Mouse (Mus musculus) midbrain, embryonic 13.5 days (tissue): Measurements from ENCODE around the gene Grik4. TPM values are rescaled to one million over a fixed set of nuclear protein-coding genes. Genes with fewer than 3 reads are reported as not detected.

Experiments used
- ATAC-seq: fragments of 200-750 bp; cut with Nextera tagmentation; 2 replicates; pipeline ENCODE4 v1.8.0; 2017; ENCODE audit warnings: mild to moderate bottlenecking, moderate TSS enrichment, moderate library complexity
- H3K27ac ChIP-seq: fragments of 300-500 bp; sonication (generic); 2 replicates; pipeline ENCODE4 v1.5.1; 2015; ENCODE audit warnings: inconsistent platforms, mild to moderate bottlenecking, moderate library complexity
- H3K27me3 ChIP-seq: fragments of 300-500 bp; sonication (generic); 2 replicates; pipeline ENCODE4 v1.6.1; 2015; ENCODE audit warnings: mild to moderate bottlenecking, inconsistent platforms
- H3K36me3 ChIP-seq: fragments of 300-500 bp; sonication (generic); 2 replicates; pipeline ENCODE4 v1.6.1; 2015; ENCODE audit warnings: mild to moderate bottlenecking, inconsistent platforms
- H3K4me1 ChIP-seq: fragments of 300-500 bp; sonication (generic); replicated peaks from 2 replicates; pipeline ENCODE4 v1.6.1; 2015; ENCODE audit warnings: inconsistent platforms
- H3K4me2 ChIP-seq: fragments of 300-500 bp; sonication (generic); replicated peaks from 2 replicates; pipeline ENCODE4 v1.6.1; 2015; ENCODE audit warnings: moderate library complexity, mild to moderate bottlenecking, inconsistent platforms
- H3K4me3 ChIP-seq: fragments of 300-500 bp; sonication (generic); replicated peaks from 2 replicates; pipeline ENCODE4 v1.5.1; 2015; ENCODE audit warnings: mild to moderate bottlenecking, inconsistent platforms
- H3K9ac ChIP-seq: fragments of 300-500 bp; sonication (generic); replicated peaks from 2 replicates; pipeline ENCODE4 v1.6.1; 2015; ENCODE audit warnings: mild to moderate bottlenecking, inconsistent platforms
- H3K9me3 ChIP-seq: fragments of 300-500 bp; sonication (generic); 2 replicates; pipeline ENCODE4 v1.6.1; 2016; ENCODE audit warnings: mild to moderate bottlenecking, inconsistent platforms
- WGBS: fragments of 180-500 bp; shearing (Covaris S2); methylation state at CpG from one replicate; pipeline ENCODE4 v1.1.7; 2015; 5-methylcytosine and 5-hydroxymethylcytosine counted together
- polyA plus RNA-seq: library from polyadenylated mRNA; unstranded; fragments of >200 nt; fragmentation: Nextera tagmentation; extraction: Ambion mirVana; gene quantifications from 2 replicates; pipeline ENCODE4 v1.2.1, GENCODE M21; 2015

The Grik4 gene
- polyA plus RNA-seq, 1 experiment from 2014 or later = 6.8 TPM

DNA sequence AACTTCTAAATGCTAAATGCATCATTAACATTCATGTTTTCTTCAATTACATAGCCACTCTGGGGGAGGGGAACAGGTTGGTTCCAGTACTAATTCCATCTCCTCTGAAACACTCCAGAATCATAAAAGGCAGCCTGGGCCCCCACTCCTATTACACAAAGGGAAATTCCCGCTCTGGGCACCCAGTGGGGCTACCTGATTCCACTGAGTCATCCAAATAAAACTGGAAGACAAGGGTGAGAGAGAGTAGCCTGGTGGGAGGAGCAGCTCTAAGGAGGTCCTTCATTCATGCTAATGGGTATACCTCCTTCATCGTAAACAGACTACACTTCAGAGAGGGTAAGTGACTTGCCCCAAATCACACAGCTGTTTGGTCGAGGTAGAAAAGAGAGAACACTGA, 85.7 kb downstream of the Grik4 start:
- WGBS = 55% methylated on average over 3 of the region's 3 CpGs
- Histone ChIP-seq H3K27ac (no peak overlapping the region), H3K4me3 (no peak overlapping the region), H3K27me3 (peaks cover 3% of the 10 kb centered on the region; the same call in 1 of the 2 replicates), H3K4me1 (peaks cover 6% of the 10 kb centered on the region), H3K9me3 (no peaks in the 10 kb centered on the region), H3K4me2 (no peak overlapping the region), H3K36me3 (no peaks in the 10 kb centered on the region), H3K9ac (no peak overlapping the region)
- no peak for ATAC-seq

DNA sequence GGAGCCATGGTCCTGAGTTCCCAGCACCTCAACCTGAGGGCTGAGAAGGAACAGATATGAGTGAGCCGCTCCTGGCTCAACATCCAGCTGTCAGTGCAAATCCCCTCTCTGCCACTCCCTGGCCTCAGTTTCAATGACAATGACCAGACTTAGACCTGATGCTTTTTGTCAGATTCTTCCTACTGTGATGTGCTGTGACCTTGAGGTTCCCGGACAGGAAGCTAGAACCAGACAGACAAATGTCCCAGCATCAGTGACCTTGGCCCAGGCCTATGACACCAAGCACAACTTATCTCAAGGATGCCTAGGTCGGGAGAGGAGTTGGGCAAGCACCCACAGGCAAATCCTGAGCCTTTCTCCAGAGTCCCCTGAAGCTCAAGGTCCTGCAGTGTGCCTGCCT, 86.5 kb downstream of the Grik4 start:
- Histone ChIP-seq H3K9me3 (no peaks in the 10 kb centered on the region), H3K4me1 (no peaks in the 10 kb centered on the region), H3K4me3 (no peak overlapping the region), H3K4me2 (no peak overlapping the region), H3K27ac (no peak overlapping the region), H3K36me3 (no peaks in the 10 kb centered on the region), H3K27me3 (peaks cover 3% of the 10 kb centered on the region; the same call in 1 of the 2 replicates), H3K9ac (no peak overlapping the region)
- 86% methylated on average over 3 of the region's 3 CpGs for WGBS
- no peak for ATAC-seq

DNA sequence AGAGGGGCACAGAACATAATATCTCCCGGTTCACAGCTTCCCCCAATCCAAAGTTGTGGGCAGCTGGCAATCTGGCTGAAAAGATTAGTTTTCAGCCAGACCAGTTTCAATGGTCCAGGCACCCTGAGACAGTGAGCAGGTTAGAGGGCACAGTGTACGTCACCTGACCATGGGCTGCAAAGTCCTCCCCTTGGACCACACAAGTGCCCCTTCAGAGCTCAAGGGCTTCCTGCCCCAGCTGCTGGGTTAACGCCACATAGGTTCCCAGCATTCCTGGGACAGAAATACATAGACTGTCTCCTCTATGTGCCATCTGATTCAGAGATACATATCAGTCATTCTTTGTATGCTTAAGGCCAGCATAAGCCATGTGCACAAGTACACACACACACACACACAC, 91.2 kb downstream of the Grik4 start:
- Histone ChIP-seq H3K4me2 (no peak overlapping the region), H3K27me3 (no peaks in the 10 kb centered on the region), H3K9ac (no peak overlapping the region), H3K4me3 (no peak overlapping the region), H3K27ac (no peak overlapping the region), H3K9me3 (no peaks in the 10 kb centered on the region), H3K4me1 (peaks cover 6% of the 10 kb centered on the region; the same call in 1 of the 2 replicates), H3K36me3 (no peaks in the 10 kb centered on the region)
- no peak for ATAC-seq
- 94% methylated on average over 3 of the region's 3 CpGs for WGBS

GRCm38 (mm10) chr9:42850063-42850462, 94.2 kb downstream of the Grik4 start:
- Histone ChIP-seq H3K4me3 (no peak overlapping the region), H3K36me3 (no peaks in the 10 kb centered on the region), H3K4me2 (no peak overlapping the region), H3K27ac (no peak overlapping the region), H3K4me1 (peaks cover 15% of the 10 kb centered on the region), H3K9ac (no peak overlapping the region), H3K27me3 (no peaks in the 10 kb centered on the region), H3K9me3 (no peaks in the 10 kb centered on the region)
- WGBS = 90% methylated on average over 6 of the region's 6 CpGs
- ATAC-seq = no peak

DNA sequence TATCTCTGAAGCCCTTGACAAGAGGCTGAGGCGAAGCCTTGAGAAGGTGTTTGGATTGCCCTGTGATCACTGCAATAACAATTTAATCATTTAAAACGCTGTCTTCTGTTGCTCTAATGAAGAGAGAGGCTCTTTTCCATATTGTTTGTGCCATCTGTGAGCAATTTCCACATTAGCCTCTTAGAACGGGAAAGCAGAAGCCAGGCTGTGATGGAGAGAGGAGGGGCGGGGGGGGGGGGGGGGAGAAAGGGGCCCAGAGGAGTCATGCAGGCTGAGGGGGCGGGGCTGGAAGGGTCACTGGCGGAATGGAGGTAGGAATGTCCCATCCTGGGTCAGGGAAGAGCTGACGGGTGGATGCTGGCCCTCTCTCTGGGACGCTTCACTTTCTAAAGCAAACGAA, 96.2 kb downstream of the Grik4 start:
- Histone ChIP-seq H3K9me3 (no peaks in the 10 kb centered on the region), H3K4me3 (no peak overlapping the region), H3K4me1 (peaks cover 21% of the 10 kb centered on the region), H3K27me3 (no peaks in the 10 kb centered on the region), H3K4me2 (no peak overlapping the region), H3K27ac (no peak overlapping the region), H3K36me3 (no peaks in the 10 kb centered on the region), H3K9ac (no peak overlapping the region)
- no peak for ATAC-seq
- WGBS = 23% methylated on average over 8 of the region's 9 CpGs

- 81% methylated on average over 10 of the region's 10 CpGs for WGBS
- no peak overlapping the region for H3K9ac ChIP-seq
- H3K27me3 ChIP-seq = no peaks in the 10 kb centered on the region
- no peak overlapping the region for H3K4me2 ChIP-seq
- no peaks in the 10 kb centered on the region for H3K36me3 ChIP-seq
- H3K9me3 ChIP-seq = no peaks in the 10 kb centered on the region
- no peak for ATAC-seq
- peaks cover 21% of the 10 kb centered on the region for H3K4me1 ChIP-seq
- no peak overlapping the region for H3K4me3 ChIP-seq
- H3K27ac ChIP-seq = no peak overlapping the region
Measured at GRCm38 (mm10) chr9:42846676-42847425, 97.4 kb downstream of the Grik4 start.

DNA sequence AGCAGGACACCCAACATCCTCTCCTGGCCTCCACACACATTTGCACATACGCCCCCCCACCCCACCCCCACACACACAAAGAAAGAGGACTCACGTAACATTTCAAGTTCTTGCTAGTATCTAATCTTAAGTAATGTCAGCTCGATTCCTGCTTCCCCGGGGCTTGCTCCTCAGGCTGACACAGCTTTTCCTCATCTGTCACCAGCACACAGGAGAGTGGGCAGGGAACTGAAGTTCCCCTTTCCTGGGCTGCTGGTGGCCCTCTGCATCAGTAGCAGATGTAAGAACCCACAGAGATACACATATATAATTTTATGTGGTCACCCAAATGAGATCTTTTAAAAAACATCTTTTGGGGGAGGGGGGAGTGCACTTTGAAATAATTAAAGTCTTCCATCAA, 98.2 kb downstream of the Grik4 start:
- Histone ChIP-seq H3K36me3 (no peaks in the 10 kb centered on the region), H3K9ac (no peak overlapping the region), H3K9me3 (no peaks in the 10 kb centered on the region), H3K27me3 (no peaks in the 10 kb centered on the region), H3K4me1 (peaks cover 21% of the 10 kb centered on the region), H3K4me2 (no peak overlapping the region), H3K4me3 (no peak overlapping the region), H3K27ac (no peak overlapping the region)
- ATAC-seq = no peak
- 76% methylated on average over 4 of the region's 4 CpGs for WGBS

DNA sequence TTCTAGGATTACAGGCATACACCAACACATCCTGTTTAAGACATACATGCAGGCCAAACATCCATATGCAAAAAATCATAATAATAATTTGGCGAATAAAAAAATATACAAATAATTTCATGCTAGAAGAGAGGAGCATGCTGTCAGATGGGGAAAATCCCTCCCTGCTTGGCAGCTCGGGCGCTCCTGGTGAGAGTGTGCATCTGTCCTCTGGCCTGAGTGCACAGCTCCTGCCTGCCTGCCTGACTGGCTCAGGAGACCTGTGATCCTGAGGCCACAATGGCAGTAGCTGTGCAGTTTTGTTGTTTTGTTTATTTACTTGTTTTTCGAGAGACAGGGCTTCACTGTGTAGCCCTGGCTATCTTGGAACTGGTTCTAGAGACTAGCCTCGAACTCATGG, 100.0 kb downstream of the Grik4 start:
- Histone ChIP-seq H3K4me3 (no peak overlapping the region), H3K9ac (no peak overlapping the region), H3K36me3 (no peaks in the 10 kb centered on the region), H3K9me3 (no peaks in the 10 kb centered on the region), H3K4me2 (no peak overlapping the region), H3K4me1 (peaks cover 20% of the 10 kb centered on the region), H3K27me3 (no peaks in the 10 kb centered on the region), H3K27ac (no peak overlapping the region)
- no peak for ATAC-seq
- 93% methylated on average over 5 of the region's 5 CpGs for WGBS

DNA sequence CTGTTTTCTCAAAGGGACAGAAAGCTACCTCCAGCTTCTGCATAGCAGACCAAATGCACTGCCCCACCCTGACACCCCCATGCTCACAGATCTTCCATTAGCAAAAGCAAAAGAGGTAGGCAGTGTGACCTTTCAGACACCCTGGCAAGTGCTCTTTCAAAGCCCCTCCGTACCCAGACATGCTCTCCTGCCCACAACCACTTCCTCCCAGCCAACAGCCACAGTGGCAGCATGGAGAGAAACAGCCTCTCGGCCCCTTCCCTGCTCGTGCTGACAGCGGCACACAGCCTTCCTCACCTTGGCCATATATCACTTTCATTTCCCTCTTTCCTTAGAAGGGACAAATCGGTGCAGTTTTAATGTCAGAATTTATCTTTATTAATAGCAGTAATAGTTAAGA, 106.0 kb downstream of the Grik4 start:
- Histone ChIP-seq H3K27me3 (no peaks in the 10 kb centered on the region), H3K4me1 (peaks cover under 1% of the 10 kb centered on the region; the same call in 1 of the 2 replicates), H3K9ac (no peak overlapping the region), H3K9me3 (no peaks in the 10 kb centered on the region), H3K36me3 (no peaks in the 10 kb centered on the region), H3K27ac (no peak overlapping the region), H3K4me2 (no peak overlapping the region), H3K4me3 (no peak overlapping the region)
- 85% methylated on average over 5 of the region's 5 CpGs for WGBS
- ATAC-seq = no peak

DNA sequence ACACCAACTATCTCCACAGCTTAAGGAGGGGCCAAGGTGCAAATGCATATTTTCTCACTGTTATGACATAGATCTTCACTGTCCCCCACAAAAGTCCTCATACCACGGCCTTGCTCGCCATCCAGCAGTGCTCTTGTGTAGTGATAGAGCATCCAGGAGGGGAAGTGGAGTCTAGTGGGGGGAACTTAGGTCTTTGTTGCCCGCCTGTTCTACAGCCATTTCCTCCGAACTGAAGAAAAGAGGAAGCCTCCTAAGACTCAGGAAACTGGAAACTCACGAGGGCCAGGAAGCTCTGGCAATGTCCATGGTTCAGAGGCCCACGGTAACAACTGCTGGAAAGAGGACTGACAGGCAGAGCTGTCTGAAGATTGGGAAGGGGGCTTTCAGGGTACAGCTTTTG, 106.8 kb downstream of the Grik4 start:
- Histone ChIP-seq H3K4me3 (no peak overlapping the region), H3K4me1 (no peaks in the 10 kb centered on the region), H3K9me3 (no peaks in the 10 kb centered on the region), H3K36me3 (no peaks in the 10 kb centered on the region), H3K27me3 (no peaks in the 10 kb centered on the region), H3K4me2 (no peak overlapping the region), H3K9ac (no peak overlapping the region), H3K27ac (no peak overlapping the region)
- 79% methylated on average over 6 of the region's 6 CpGs for WGBS
- no peak for ATAC-seq

- no peak overlapping the region for H3K4me3 ChIP-seq
- H3K4me2 ChIP-seq = no peak overlapping the region
- H3K27ac ChIP-seq = no peak overlapping the region
- H3K9ac ChIP-seq = no peak overlapping the region
- H3K9me3 ChIP-seq = no peaks in the 10 kb centered on the region
- peaks cover 4% of the 10 kb centered on the region; the same call in 1 of the 2 replicates for H3K4me1 ChIP-seq
- WGBS = 68% methylated on average over 6 of the region's 6 CpGs
- peak; percentile 50; the same call in 1 of the 2 replicates for ATAC-seq
- no peaks in the 10 kb centered on the region for H3K27me3 ChIP-seq
- no peaks in the 10 kb centered on the region for H3K36me3 ChIP-seq
Measured at GRCm38 (mm10) chr9:42831558-42831957, 112.7 kb downstream of the Grik4 start.

- WGBS = 50% methylated on average over 3 of the region's 3 CpGs
- H3K27ac ChIP-seq = no peak overlapping the region
- no peak for ATAC-seq
Measured at GRCm38 (mm10) chr9:42819247-42819646, 125.0 kb downstream of the Grik4 start.

DNA sequence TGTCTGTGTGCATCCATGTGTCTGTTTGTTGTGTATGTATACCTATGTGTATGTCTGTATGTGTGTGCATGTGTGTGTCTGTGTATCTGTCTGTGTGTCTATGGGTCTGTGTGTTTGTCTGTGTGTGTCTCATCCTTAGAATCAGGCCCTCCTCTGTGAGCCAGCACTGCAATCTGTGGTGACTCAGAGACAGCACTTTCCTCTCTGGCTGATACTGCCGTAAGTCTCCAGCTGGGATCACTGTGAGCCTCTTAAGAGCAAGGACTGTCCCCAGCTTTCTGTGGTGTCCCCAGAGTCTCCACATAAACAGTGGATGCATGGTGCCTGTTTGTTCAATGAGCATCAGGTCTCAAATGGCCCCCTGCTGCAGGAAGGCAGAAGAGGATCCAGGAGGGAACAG, 127.5 kb downstream of the Grik4 start:
- Histone ChIP-seq H3K4me1 (peaks cover 5% of the 10 kb centered on the region; the same call in 1 of the 2 replicates), H3K9ac (no peak overlapping the region), H3K27ac (no peak overlapping the region), H3K4me2 (no peak overlapping the region), H3K9me3 (no peaks in the 10 kb centered on the region), H3K4me3 (no peak overlapping the region), H3K27me3 (no peaks in the 10 kb centered on the region), H3K36me3 (no peaks in the 10 kb centered on the region)
- no peak for ATAC-seq
- 62% methylated on average over 1 of the region's 1 CpGs for WGBS

More at GRCm38 (mm10) chr9:42819247-42819646, 125.0 kb downstream of the Grik4 start:
- H3K9me3 ChIP-seq = no peaks in the 10 kb centered on the region
- no peaks in the 10 kb centered on the region for H3K36me3 ChIP-seq
- H3K9ac ChIP-seq = no peak overlapping the region
- no peak overlapping the region for H3K4me2 ChIP-seq
- no peak overlapping the region for H3K4me3 ChIP-seq
- peaks cover 5% of the 10 kb centered on the region; the same call in 1 of the 2 replicates for H3K4me1 ChIP-seq
- H3K27me3 ChIP-seq = no peaks in the 10 kb centered on the region
